Mouse (Mus musculus): Measurements from ENCODE around the gene Sympk.

Gene Sympk

DNA sequence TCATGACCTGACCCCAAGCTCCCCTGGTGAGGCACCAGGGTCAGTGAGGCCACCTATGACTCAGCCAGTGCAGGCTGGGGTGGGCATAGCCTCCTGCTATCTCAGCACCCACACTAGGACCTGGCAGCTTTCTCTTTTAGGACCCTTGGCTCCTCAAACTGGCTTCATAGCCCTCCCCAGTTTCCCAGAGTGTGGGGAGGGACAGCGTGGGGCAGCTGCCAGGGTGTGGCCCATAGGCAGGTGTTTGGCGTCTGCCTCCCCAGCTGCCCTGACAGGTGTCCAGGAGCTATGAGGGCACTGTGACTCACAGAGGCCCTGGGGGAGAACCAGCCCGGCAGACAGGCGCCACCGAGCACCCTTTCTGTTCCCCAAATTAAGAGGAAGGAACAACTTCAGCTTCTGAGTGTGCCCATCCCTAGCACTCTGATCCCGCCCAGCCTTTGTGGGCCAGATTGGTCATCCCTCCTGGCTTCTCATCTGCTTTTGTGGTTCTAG is 60.1 kb downstream of the Sympk start:
- no peak for DNase-seq

DNA sequence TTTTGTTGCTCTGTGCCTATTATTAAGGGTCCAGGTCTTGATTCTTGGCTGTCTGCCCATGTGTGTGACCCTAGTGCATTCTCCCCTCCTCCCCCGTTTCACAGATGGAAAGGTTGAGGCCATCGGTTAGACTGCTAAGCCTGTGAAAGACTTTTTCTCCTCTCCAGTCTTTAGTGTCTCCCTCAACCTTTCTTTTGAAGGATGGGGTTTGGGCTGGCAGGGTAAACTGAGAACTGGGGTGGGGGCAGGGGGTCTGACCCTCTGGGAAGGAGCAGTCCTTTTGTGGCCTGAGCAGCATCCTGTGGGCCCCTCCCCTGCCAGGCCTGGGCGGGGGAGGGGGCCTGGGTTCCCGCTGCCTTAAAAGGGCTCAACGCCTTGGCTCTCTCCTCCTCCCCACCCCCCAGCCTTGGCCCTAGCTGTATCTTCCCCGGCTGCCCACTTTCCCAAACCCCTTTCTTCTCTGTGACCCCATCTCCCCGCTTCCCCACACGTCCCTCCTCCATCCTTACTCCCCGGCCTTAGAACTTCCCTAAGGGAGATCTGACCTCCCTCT is 60.8 kb downstream of the Sympk start:
- no peak for DNase-seq

DNA sequence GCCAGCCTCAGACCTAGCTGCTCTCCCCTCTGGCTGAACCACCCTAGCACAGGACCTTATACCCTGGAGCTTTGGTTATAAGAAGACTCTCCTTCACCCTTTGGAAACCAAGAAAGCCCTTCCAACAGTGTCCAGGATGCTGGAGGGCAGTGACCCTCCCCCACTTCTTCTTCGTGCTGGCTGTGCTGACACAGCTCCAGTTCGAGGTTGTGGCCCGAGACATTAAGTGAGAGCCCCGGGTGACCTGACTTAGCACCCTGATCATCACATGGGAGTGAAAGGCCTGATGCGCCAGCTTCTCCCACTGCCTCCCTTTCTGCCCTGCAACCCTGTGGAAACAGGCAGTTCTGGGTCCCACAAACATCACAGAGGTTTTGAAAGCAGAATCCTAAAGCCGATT is 61.3 kb downstream of the Sympk start:
- DNase-seq: no peak

DNA sequence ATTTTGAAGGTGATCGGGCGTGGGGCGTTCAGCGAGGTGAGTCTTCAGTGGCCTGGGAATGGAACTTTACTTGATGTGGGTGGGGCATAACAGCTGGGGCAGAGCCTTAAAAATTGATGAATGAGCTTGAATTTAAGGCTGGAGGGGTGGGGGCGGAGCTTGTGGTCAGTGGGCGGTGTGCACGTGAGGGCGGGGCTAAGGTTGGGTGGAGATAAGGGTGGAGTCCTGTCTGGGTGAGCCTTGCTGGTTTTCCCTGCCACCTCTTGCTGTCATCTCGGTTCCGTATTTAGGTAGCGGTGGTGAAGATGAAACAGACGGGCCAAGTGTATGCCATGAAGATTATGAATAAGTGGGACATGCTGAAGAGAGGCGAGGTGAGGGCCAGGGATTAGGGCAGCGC is 61.9 kb downstream of the Sympk start:
- DNase-seq: peak; percentile 90

DNA sequence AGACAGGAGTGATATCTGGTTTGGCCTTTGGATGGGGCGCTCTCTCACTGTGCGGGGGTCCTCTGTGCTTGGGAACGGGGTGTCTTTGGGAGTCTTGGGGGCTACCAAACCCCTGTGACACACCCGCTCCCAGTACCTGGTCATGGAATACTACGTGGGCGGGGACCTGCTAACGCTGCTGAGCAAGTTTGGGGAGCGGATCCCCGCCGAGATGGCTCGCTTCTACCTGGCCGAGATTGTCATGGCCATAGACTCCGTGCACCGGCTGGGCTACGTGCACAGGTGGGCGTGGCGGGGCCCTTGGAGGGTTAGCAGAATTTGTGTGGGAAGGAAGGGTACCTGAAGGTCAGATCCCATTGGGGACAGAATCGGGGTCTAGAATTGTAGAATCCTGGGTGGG is 62.6 kb downstream of the Sympk start:
- DNase-seq: no peak

DNA sequence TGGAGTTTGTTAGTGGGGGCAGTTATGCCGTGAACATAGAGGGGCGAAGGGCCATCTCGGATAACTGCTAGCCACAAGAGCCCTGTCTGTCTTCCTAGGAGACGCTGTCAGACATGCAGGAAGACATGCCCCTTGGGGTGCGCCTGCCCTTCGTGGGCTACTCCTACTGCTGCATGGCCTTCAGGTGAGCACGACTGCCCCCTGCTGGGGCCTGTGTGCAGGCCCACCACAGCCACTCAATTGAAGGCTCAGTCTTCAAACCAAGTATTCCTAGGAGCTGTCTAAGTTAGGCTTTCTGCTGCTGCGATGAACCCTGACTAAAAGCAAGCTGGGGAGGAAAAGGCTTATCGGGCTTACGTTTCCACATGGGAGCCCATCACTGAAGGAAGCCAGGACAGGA is 64.6 kb downstream of the Sympk start:
- peak; percentile 79 for DNase-seq

DNA sequence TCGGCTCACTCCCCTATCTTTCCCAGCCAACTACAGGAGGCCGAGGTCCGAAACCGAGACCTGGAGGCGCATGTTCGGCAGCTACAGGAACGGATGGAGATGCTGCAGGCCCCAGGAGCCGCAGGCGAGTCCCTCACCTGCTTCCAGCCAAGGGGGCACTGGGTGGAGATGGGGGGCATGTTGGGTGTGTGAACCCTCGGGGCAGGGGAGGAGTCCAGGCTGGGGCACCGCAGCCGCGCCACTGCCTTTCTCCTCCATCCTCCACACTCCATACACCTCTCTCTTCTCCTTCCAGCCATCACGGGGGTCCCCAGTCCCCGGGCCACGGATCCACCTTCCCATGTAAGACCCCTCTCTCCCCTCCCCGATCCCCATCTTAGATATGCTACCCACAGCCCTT is 67.7 kb downstream of the Sympk start:
- no peak for DNase-seq

DNA sequence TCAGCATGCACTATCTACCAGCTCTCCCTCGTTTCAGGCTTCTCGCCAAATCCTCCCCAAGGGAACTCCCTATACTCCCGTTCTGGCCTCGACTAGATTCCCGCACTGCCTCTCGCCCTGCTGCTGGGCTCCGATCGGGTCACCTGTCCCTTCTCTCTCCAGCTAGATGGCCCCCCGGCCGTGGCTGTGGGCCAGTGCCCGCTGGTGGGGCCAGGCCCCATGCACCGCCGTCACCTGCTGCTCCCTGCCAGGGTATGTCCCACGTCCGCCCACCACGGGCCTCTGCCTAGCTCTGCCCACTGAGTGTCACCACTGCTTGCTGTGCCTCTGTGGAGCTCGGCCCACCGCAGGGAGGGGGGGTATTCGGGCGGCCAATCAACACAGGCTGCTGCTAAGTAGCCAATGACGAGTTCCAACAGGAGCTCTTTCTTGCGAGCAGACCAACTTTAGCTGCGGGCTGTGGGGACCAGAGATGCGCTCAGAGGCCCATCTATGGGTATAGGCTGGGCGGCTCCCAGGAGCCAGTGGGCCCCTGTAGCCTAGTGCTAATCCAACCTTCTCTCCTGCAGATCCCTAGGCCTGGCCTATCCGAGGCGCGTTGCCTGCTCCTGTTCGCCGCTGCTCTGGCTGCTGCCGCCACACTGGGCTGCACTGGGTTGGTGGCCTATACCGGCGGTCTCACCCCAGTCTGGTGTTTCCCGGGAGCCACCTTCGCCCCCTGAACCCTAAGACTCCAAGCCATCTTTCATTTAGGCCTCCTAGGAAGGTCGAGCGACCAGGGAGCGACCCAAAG is 68.4 kb downstream of the Sympk start:
- DNase-seq: peak; percentile 72

DNA sequence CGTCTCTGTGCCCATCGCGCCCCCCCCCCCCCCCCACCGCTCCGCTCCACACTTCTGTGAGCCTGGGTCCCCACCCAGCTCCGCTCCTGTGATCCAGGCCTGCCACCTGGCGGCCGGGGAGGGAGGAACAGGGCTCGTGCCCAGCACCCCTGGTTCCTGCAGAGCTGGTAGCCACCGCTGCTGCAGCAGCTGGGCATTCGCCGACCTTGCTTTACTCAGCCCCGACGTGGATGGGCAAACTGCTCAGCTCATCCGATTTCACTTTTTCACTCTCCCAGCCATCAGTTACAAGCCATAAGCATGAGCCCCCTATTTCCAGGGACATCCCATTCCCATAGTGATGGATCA is 69.0 kb downstream of the Sympk start:
- DNase-seq: peak; percentile 86

DNA sequence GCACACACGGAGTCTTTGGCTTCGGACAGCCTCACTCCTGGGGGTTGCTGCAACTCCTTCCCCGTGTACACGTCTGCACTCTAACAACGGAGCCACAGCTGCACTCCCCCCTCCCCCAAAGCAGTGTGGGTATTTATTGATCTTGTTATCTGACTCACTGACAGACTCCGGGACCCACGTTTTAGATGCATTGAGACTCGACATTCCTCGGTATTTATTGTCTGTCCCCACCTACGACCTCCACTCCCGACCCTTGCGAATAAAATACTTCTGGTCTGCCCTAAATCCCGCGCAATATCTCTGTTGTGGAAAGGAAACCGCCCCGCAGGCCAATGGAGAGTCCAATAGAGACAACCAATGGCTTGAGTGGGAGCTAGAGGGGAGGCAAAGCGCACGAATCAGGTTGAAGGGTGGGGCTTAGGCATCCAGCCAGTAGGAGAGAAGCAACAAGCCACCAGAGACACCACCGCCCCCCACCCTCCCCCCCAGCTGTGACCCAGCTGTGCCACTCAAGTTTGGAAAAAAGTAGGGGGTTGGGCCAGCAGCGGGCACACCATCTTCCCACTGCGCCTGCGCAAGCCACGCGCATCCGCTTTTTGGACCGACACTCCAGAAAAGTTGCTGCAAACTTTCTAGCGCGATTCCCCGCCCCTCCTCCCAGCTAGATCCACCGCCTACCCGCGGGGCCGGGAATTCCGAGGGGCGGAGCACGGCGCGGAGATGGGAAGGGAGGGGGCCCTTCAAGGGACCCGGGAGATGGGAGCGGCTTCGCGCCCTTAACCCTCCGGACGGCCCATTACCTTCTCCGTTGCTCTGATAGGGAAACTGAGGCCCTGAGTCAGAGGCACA is 69.6 kb downstream of the Sympk start:
- peak; percentile 92 for DNase-seq

DNA sequence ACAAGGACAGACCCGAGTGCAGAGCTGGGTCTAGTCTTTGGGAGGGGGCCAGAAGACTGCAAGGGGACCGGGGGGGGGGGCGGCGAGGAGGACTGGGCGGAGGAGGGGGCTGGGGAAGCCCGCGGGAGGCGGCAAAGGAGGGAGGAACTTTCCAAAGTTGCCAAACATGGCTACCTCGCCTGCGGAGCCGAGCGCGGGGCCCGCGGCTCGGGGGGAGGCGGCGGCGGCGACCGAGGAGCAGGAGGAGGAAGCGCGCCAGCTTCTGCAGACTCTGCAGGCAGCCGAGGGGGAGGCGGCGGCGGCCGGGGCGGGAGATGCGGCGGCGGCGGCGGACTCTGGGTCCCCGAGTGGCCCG is 70.3 kb downstream of the Sympk start, which contains the start of gene Six5:
TSS of gene Six5 (plus strand) at position 124 of the 355 bp plus-strand sequence.
- DNase-seq: peak; percentile 47

DNA sequence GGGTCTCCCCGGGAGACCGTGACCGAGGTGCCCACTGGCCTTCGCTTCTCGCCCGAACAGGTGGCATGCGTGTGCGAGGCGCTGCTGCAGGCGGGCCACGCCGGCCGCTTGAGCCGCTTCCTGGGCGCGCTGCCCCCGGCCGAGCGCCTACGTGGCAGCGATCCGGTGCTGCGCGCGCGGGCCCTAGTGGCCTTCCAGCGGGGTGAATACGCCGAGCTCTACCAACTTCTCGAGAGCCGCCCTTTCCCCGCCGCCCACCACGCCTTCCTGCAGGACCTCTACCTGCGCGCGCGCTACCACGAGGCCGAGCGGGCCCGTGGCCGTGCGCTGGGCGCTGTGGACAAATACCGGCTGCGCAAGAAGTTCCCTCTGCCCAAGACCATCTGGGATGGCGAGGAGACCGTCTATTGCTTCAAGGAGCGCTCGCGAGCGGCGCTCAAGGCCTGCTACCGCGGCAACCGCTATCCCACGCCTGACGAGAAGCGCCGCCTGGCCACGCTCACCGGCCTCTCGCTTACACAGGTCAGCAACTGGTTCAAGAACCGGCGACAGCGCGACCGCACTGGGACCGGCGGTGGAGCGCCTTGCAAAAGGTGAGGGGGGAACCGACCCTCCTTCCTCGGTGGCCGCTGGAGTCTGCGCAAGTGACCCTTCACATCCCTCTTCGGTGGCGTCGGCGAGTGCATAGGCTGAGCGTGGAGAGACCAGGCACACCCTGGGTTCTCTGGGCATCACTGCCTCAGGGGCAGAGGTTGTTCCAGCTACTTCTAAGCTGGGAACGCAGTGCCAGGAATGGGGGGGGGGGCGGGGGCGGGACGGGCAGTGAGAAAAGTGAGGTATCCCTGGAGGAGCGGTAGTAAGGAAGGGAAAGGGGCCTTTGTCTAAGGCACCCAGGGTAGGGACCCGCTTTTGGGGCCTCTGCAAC is 70.9 kb downstream of the Sympk start:
- peak; percentile 44 for DNase-seq

DNA sequence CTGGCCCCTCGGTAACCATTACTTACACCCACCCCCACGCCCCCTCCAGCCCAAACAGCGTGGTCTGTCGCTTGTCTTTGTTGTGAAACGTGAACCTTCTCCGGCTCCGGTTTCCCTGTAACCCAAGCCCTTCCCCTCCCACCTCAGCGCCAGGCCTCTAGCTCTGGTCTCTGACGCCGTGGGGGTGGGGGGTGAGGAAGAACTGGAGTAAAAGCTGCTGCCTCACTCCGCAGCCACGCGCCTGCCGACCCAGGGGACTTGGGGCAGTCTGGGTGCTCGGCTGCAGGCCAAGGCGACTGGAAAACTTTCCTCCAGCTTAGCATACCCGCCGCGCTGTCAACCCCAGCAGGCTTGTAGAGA is 71.6 kb downstream of the Sympk start:
- DNase-seq: peak; percentile 73

DNA sequence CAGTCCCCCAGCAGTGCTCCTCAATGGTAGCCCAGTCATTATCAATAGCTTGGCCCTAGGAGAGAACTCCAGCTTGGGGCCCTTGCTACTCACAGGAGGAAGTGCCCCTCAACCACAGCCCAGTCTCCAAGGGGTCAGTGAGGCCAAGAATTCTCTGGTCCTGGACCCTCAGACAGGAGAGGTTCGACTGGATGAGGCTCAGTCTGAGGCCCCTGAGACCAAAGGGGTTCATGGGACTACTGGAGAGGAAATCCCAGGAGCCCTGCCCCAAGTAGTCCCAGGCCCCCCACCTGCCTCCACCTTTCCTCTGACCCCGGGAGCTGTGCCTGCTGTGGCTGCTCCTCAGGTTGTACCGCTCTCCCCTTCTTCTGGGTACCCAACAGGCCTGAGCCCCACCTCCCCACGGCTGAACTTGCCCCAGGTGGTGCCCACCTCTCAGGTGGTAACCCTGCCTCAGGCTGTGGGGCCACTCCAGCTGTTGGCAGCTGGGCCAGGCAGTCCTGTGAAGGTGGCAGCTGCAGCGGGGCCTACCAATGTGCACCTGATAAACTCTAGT is 72.3 kb downstream of the Sympk start:
- DNase-seq: no peak

DNA sequence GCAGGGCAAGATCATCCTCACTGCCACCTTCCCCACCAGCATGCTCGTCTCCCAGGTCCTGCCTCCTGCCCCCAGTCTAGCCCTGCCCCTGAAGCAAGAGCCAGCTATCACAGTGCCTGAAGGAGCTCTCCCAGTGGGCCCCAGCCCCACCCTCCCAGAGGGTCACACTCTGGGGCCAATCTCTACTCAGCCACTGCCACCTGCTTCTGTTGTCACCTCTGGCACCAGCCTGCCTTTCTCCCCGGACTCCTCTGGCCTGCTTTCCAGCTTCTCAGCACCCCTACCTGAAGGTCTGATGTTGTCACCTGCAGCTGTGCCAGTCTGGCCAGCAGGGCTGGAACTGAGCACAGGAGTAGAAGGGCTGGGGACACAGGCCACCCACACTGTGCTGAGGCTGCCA is 73.0 kb downstream of the Sympk start:
- no peak for DNase-seq

DNA sequence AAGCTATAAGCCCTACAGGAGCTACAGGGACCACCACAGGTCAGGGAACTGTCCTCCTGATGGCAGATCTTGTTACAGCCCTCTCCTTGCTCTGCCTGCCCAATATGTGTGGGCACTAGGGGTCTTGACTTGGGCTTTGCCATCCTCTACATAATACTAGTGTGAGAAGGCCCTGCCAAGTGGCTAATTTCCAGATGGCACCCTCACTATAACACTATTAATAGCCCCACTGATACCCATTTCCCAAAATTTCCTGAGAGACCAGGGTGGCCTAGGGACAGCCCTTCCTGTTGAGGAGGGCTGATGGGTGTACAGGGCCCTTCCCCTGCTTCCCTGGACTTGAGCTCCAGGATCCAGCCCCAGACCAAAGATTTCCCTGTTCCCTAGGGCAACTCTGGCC is 73.7 kb downstream of the Sympk start:
- DNase-seq: no peak

DNA sequence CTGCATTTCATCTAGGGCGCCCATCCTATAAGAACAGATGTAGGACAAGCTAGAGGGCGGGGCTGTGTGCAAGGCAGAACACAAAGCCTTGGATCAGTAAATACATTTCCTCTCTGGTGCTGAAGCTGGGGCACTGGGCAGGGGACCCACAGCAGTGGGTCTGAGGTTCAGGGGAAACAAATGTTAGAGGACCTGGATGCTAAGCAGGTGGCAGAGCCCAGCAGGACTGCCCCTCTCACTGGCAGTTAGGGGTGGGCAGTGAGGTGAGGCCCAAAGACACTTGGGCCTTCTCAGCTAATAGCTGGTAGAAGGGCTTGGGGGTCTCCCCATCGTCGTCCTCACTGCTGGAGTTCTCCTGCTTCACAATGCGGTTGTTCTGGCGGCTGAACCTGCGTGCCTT is 74.6 kb downstream of the Sympk start:
- DNase-seq: no peak

DNA sequence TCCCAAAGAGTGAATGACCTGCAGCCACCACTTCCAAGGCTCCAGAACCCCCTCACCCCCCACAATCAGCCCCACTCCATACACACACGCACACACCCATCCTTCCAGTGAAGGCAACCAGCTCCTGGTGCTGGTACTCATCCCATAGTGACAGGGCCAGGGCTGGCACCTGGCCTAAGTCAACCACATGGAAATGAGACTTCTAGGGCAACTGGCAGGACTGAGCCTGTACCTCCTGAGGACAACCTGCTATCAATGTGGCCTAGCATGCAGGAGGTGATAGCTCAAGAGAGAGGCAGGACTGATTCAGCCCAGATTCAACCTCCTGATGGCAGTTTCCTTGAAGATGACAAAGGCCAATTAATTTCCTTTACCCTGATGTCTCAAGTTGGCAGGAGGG is 76.1 kb downstream of the Sympk start:
- no peak for DNase-seq

DNA sequence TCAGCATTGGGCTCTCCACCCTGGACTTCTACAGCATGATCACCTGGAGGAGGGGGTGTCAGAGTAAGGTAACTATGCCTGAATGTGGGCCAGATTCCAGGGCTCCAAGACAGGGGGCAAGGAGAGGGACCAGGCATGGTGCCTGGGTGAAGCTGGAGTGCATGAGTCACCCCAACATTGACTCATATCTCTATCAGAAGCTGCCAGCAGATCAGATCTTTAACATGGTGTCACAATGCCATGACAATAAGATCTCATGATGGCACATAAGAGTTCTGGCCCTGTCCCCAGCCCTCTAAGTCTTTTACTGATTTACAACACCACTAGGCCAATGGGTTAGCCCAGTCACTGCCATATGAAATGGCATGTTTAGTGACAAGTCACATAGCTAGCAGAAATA is 79.6 kb downstream of the Sympk start:
- DNase-seq: no peak

Measured in liver (tissue).